Mouse (Mus musculus): Measurements from ENCODE around the gene Sowaha.
A peak's percentile ranks its signal among the peaks of the same experiment; 100 is the strongest.

Gene Sowaha

DNA sequence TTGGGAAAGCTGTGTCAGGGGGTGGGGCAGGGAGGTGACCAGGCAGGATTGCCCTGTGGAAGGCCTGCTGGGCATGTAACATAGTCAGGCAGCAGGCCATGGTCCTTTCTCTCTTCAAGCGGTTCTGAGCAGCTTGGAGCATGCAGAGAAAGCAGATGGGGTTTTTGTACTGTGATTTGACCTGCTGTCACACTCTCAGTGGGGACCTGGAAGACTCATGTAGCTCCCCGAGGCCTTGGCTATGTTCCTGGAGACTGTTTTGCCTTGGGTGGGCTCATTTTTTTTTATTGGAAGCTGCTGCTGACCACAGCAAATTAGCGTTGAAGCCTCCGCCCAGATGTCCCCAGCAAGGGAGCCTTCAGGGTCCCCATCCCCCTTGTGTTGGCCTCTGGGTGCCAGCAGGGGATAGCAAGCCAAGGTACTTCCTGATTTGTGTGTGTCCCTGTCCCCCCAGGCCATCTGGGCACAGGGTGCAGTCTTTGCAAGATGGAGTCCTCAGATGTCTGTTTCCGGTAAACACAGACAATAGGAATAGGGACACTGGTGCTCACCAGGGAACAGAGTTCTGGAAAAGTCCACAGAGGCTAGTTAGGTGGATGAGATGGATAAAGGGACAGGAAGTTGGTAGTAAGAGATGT, 25.1 kb upstream of the Sowaha start:
- DNase-seq (ENCODE audit: low spot score) = no peak

DNA sequence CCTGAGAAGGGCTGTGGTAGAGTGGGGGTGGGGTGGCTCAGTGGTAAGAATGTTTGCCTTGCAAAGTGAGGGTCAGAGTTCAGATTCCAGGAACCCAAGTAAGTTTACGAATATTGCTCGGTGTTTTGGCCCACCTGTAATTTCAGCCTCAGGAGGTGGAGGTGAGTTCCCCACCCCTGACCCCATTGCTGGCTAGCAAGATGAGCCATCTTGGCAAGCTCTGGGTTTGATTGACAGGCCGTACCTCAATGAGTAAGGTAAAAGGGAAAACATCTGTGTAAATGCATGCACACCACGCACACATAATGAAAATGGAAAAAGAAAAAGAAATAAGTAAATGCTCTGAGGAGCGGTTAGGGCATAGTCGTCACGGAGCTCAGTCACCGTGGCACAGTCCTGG, 24.3 kb upstream of the Sowaha start:
- DNase-seq (ENCODE audit: low spot score) = no peak

DNA sequence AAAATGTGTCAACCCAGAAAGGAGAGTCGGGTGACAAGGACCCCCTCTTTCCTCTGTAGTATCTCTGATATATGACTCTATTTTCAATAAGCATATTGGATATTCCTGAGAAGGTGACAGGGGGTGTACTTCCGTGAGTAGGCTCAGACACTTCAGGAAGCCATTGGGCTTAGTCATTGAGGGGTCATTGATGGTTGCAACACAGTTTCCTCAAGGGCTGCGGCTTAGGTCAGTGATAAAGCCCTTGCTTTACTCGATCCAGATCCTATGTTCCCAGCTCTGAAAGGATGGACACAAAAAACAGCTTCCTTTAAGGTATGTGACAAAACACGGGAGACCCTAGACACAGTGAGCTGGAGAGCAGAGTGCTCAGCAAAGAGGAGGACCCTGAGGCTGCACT, 23.7 kb upstream of the Sowaha start:
- DNase-seq (ENCODE audit: low spot score) = no peak

DNA sequence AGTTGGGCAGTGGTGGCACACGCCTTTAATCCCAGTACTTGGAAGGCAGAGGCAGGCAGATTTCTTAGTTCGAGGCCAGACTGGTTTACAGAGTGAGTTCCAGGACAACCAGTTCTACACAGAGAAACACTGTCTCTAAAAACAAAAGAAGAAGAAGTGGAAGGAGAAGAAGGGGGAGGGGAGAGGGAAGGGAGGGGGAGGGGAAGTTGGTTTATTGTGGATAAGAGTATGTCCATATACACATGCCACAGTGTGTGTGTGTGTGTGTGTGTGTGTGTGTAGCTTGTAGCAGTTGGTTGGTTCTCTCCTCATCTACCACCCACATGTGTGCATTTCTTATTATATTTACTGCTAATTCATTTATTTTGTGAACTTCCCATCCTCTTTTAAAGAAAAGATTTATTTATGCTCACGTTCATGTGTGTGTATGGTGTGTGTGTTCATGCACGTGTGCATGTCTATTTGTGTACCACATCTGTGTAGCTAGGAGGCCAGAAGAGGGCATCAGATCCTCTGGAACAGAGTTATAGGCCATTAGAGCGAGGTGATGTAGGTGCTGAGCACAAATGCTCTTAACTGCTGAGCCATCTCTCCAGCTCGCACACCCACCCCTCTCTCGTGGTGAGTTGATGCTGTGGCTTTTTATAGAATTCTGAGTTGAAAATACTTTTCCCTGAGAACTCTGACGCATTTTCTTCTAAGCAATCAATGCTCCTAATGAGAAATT, 22.1 kb upstream of the Sowaha start:
- no peak for DNase-seq (ENCODE audit: low spot score)

DNA sequence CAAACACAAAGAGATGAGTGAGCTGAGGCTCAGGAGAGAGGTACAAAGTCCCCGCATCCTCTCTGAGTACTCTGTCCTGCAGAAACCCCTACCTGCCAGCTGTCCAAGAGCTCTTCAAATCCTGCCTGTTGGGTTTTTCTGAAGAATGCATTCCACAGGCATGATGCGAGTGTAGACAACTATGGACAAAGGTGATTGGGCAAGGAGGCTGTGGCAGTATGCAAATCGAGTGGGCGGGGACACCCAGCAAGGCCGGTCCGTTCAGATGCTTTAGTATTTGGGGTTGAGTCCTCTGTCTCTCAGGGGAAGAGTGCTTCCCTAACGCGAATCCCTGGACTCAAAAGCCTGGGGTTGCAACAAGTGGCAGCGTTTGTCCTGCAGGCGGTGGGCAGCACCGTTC, 20.5 kb upstream of the Sowaha start:
- peak; percentile 56 for DNase-seq (ENCODE audit: low spot score)

DNA sequence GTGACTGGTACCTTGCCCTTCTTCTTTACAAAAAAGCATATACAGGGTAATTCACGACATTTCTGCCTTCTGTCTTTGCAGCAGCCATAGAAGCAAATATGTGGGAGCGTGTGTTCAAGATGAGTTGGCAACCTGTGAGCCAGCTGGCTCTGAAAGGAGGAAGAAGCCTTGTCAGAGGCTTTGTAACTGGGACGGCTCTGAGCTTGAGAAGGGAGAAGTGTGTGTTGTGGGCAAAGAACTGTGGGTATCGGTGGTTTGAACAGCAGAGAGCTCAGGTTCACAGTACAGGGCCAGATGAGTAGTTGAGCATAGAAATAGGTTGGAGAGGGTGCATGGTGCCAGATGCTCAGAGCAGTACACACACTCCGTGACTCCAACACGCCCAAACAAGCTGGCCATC, 16.9 kb upstream of the Sowaha start:
- no peak for DNase-seq (ENCODE audit: low spot score)

DNA sequence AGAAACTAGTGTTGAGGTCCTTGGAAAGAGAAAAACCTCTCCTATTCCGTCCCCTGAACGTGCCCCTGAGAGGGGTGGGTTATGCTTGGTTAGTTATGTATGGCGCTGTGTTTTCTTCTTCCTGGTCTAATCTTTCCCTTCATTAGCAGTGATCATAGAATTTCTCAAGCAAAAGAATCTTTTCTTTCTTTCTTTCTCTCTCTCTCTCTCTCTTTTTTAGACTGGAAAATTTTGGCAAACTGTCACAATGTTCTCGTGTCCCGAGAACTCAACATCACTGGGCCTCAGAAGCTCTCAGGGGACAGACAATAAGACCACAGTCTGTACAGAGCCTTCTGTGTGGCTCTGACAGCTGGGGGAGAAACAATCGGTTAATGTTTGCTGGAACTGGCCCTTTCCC, 15.3 kb upstream of the Sowaha start:
- no peak for DNase-seq (ENCODE audit: low spot score)

- peak; percentile 36 for DNase-seq (ENCODE audit: low spot score)
Observed at GRCm38 (mm10) chr11:53493243-53493955, 13.3 kb upstream of the Sowaha start.

- DNase-seq (ENCODE audit: low spot score) = peak; percentile 38
Observed at GRCm38 (mm10) chr11:53491954-53492401, 11.9 kb upstream of the Sowaha start.

GRCm38 (mm10) chr11:53489421-53489820, 9.3 kb upstream of the Sowaha start:
- no peak for DNase-seq (ENCODE audit: low spot score)

GRCm38 (mm10) chr11:53489007-53489406, 8.9 kb upstream of the Sowaha start:
- DNase-seq (ENCODE audit: low spot score) = no peak

DNA sequence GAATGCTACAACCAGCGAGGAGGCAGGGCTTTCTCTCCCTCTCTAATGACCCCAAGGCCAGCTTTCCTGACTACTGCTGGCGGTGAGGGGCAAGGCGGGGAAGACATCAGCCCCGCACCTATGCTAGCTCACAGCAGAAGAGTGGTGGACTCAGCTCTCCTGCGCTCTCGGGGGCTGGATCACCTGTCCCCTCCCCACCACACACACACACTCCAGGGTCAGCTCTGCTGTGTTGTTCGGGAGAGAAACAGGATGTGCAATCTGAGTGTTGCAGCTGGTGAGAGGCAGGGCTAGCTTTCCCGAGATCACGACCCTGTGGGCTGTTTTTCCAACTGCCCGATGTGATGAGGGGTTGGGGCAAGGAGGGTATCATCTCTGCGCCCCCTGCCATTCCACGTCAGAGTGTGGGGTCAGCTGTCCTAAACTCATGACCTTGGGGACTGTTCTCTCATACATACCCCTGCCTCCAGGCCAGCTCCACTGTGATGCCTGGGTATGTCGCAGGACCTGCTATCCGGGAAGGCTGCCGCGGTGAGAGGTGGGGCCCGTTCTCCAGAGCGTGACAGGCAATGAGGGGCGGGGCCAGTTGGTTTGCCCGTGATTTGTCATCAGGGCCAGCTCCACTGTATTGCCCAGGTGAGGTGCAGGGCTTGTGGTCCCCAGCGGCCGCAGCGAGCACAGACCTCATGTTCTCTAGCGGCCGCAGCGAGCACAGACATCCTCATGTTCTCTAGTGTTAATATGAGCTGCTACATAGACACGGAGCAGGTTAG, 6.9 kb upstream of the Sowaha start:
- peak; percentile 67 for DNase-seq (ENCODE audit: low spot score)

DNA sequence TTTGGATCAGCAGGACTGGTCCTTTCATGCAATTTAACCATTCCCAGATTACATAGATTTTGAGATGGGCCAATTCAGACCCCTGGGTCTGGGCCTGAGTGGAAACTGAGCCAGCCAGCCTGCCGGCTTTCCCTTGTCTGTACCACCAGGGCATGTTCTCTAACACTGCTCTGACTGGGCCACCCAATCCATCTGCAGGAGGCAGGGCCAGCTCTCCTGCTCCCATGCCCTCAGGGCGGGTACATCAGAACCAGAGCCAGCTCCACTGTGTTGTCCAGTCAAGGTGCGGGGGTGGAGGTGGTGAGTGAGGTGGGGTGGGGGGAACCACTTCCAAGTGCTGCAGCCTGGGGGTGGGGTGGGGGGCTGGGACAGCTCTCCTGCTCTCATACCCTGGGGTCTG, 6.3 kb upstream of the Sowaha start:
- no peak for DNase-seq (ENCODE audit: low spot score)

- DNase-seq (ENCODE audit: low spot score) = no peak
Observed at GRCm38 (mm10) chr11:53485719-53486118, 5.6 kb upstream of the Sowaha start.

DNA sequence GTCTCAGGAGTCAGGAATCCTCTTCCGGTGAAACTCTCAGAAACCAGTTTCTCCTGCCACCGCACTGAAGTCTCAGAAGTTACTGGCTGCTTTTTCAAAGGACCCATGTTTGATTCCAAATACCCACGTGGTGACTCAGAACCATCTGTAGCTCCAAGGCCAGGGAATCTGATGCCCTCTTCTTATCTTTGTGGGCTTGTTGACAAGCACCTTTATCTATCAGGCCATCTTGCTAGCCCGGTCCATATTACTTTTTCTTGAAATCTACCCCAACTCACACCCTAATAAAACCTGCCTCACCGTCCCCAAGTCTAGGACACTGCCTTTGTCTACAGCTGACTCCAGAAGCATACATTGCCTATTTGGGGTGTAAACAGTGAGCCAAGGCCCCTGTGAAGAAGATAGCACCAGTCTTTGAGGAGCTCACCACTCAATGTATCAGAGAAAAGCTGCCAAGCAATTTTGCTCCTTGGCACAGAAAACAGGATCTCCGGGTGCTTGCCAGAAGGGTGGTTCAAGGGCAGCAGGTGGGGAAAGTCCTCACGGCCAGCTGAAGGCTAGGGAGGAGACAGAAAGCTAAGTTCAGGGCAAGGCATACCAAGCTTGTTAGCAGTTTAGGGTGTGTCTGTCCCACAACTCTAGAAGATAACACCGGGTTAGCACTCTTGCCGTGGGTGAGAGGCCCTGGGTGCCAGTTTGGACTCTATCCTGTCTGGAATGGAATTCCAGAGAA, 3.3 kb upstream of the Sowaha start:
- no peak for DNase-seq (ENCODE audit: low spot score)

- no peak for DNase-seq (ENCODE audit: low spot score)
Observed at GRCm38 (mm10) chr11:53481088-53481730, 1.1 kb upstream of the Sowaha start.

DNA sequence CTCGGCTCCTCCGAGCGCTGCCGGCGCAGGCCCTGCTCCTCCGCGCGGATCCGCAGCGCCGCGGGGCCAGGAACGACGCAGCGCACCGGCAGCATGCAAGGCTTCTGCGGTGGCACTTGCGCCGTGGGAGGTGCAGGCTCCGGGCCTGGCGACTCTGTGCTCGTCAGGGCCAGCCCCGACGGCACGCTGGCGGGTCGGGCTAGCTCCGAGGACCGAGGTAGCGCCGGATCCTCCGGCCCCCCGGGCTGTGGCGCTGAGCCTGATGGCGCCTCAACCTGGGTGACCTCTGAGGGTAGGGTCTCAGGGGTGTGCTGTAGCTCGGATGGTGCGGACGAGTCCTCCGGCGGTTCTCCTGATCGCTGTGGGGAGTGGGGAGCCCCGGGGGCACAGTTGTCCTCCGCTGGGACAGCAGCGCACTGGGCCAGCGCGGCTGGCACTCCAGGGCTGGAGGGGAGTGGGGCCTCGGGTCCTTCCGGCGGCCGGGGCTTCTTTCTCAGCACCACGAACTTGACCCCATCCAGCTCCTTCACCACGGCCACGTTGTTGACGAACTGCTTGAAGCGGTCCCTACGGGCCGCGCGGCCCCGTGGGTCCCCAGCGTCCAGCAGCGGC, 797 bp downstream of the Sowaha start:
- DNase-seq (ENCODE audit: low spot score) = no peak

DNA sequence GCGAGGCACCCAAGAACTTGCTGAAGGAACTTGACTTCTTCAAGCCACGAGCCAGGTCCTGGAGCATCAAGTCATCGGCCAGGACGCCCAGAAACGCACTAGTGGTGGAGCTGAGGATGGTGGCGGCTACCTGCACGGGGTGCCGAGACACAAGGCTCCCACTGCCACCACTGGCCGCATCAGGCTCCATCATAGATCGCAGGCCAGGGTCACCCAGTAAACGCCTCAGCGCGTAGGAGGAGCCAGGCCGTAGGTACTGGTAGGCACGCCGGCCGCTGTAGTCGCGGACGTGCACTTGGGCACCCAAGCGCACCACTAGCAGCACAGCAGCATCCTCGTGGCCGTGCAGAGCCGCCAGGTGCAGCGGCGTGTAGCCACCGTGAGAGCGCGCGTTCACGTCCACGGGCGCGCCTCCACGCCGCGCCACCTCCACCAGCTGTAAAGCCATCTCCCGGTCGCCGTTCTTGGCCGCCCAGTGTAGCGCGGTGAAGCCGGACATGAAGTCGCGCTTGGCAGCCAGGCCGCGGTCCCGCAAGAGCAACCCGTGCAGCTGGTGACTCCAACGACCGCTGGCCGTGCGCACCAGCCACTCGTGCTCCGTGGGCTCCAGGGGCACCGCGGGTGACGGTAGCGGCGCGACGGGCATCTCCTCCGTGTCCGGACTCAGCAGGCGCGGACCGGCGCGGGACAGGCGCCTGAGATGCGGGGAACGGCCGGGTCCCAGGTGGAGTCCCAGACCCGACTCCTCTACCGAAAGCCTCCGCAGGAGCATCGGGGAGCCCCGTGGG, 1.5 kb downstream of the Sowaha start:
- no peak for DNase-seq (ENCODE audit: low spot score)

DNA sequence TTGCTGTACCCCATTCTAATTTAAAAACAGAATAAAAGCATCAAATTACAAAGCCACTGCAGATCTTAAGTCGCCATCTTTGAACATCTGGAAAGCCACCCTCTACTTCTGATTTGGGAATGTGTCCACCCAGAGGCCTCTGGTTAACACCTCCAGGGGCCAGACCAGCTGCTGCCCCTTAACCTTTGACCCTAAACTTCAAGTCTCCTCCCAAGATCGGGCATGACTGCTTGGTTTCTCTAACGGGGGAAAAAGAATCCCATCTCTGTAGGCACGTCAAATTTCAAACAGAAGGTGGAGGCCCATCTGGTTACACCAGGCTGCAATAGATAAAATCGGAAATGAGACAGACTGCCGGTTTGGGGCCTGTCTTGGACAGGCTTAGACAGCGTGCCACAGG, 2.2 kb downstream of the Sowaha start:
- DNase-seq (ENCODE audit: low spot score) = no peak

GRCm38 (mm10) chr11:53475620-53476019, 4.5 kb downstream of the Sowaha start:
- DNase-seq (ENCODE audit: low spot score) = no peak

All from MN1 (cell line).